Mouse (Mus musculus): ENCODE data around the gene Ak7. TPM values are rescaled to one million over a fixed set of nuclear protein-coding genes. Genes with fewer than 3 reads are reported as not detected.

Ak7 gene
- polyA plus RNA-seq, 1 experiment from 2014 or later = not detected

GRCm38 (mm10) chr12:105824743-105825142 lies 119.0 kb downstream of the Ak7 start:
- ChIA-PET POLR2A (no interaction called here), CTCF (no interaction called here)
- in situ Hi-C loops (cut with MboI; ENCODE audit: low pct_unique_long_range_greater_than_20kb) = no loop called here
- no peak for TF ChIP-seq CTCF (IDR thresholded peaks at IDR 0.05)
- no peaks in the 10 kb centered on the region for H3K27me3 ChIP-seq
- ATAC-seq (no peak), DNase-seq (ENCODE audit: low read depth, low spot score) (no peak)

- ChIA-PET POLR2A (no interaction called here), CTCF (no interaction called here)
- ATAC-seq (no peak), DNase-seq (ENCODE audit: low read depth, low spot score) (no peak)
- H3K27me3 ChIP-seq = no peaks in the 10 kb centered on the region
- TF ChIP-seq CTCF (IDR thresholded peaks at IDR 0.05) = no peak
- in situ Hi-C loops (cut with MboI; ENCODE audit: low pct_unique_long_range_greater_than_20kb) = no loop called here
Observed at GRCm38 (mm10) chr12:105825266-105825665, 119.5 kb downstream of the Ak7 start.

Other genes with a start within 250 kb of the Ak7 start
- 0.23 TPM for gene Bdkrb2, start 142.8 kb upstream of the Ak7 start, polyA plus RNA-seq (2021)
- gene Bdkrb1, start 102.9 kb upstream of the Ak7 start, polyA plus RNA-seq (2021) = 0.18 TPM
- gene Gskip, start 21.1 kb upstream of the Ak7 start, polyA plus RNA-seq (2021) = 20.4 TPM
- 28.7 TPM for gene Atg2b, start 20.8 kb upstream of the Ak7 start, polyA plus RNA-seq (2021)
- 117 TPM for gene Papola, start 78.7 kb downstream of the Ak7 start, polyA plus RNA-seq (2021)

Measured in Patski (cell line).